Mouse (Mus musculus) C3H10T1/2 (cell line): ENCODE measurements around the gene Kank2. TPM values are rescaled to one million over a fixed set of nuclear protein-coding genes. Genes with fewer than 3 reads are reported as not detected.

Source experiments
- polyA plus RNA-seq, 2 experiments: library from polyadenylated mRNA; unstranded; fragments of >200 nt; fragmentation: generic; extraction: Trizol; gene quantifications; one replicate each; pipeline ENCODE4 v1.2.1; 2012; ENCODE audit warnings: missing spikeins in 2 of 2

Gene Kank2
- 10 to 100 TPM; 13.4 to 57.5 TPM for polyA plus RNA-seq

DNA sequence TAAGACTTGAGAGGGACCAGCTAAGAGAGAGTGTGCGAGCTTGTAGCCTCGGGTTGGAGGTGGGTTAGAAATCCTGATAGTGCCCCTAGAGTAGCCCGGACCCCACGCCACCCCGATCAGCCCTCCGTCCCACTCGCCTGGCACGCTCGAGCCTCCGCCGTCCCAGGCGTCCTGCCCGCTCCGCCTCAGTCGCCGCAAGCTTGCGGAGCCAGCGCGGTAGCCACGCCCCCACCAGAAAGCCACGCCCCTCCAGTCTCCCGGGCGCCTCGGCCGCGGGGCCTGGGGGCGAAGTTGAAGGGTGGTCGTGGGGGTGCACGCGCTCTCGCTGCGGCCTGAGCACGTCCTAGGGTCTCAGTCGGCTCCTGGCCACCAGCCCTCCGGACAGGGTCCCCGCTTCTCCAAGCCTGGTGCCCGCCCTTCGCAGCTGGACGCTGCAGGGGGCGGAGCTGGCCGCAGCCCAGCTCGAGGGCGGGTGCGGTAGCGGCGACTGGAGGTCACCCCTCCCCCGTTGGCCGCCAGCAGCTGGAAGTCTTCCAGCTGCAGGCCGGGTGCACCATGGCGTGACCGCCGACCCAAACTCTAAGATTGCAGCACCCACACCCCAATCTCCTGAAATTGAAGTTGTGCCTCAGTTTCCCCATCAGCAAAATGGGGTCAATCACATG, at the start of gene Kank2:
Kank2 (minus strand) TSS at position 400 of the 665 bp plus-strand sequence.

DNA sequence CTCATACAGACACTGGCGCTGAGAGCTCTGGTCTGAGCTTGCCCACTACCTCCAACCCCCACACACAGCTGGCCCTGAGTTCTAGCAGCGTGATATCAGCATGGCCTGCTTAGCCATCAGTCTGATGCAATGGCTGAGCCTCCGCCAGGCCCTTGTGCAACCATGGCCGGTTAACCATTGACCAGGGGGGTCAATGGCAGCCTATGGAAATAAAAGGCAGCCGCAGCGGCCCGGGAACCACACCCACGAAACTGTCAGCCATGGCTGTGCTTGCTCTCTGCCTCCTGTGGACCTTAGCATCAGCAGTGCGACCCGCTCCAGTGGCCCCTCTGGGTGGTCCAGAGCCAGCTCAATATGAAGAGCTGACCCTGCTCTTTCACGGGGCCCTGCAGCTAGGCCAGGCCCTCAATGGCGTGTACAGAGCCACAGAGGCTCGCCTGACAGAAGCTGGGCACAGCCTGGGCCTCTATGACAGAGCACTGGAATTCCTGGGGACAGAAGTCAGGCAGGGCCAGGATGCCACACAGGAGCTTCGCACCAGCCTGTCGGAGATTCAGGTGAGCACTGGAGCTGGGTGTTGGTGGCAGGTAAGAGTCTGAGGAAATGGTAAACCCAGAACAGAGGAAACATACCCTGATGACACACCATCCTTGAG, 36.8 kb upstream of the Kank2 start, which contains the start of gene Angptl8:
Angptl8 (plus strand) TSS at position 253 of the 655 bp plus-strand sequence.

DNA sequence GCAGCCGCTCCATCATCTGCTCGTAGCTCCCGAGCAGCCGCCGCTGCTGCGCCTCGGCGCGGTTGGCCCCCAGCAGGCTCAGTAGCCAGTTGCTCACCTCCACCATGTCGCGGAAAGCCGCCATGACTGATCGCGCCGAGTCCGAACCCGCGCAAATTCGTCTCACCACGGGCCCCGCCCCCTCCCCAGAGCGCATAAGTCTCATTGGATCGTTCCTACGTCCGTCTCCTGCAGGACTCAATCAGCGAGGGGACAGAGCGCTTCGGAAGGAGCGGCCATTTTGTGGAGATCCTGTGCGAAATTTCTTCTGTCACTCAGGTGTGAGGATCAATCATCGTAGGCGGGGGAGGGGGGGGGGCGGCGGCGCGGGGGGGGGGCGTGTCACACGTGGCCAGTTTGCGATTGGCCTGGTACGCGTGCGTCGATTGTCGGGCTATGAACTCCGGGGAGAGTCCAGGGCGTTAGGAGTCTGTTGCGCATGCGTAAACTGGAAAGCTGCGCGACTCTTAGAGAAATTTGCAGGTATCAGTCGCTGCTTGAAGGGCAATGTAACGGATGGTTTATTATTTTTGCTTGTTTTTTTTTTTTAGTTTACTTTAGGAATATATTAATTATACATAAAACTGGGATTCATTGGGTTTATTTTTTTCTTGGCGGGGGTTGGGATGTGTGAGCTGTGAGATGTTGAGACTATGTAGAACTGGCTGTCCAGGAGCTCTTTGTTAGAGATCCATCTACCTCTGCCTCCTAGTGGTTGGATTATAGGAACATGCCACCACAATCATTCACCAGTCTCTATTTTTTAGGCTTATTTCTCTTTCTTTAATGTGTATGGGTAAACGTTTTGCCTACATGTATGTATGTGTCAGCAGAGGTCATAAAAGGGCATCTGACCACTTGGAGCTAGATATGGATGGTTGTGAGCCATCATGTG, 38.1 kb downstream of the Kank2 start, which contains the start of gene Spc24:
Spc24 (minus strand) TSS at position 149 of the 934 bp plus-strand sequence.

DNA sequence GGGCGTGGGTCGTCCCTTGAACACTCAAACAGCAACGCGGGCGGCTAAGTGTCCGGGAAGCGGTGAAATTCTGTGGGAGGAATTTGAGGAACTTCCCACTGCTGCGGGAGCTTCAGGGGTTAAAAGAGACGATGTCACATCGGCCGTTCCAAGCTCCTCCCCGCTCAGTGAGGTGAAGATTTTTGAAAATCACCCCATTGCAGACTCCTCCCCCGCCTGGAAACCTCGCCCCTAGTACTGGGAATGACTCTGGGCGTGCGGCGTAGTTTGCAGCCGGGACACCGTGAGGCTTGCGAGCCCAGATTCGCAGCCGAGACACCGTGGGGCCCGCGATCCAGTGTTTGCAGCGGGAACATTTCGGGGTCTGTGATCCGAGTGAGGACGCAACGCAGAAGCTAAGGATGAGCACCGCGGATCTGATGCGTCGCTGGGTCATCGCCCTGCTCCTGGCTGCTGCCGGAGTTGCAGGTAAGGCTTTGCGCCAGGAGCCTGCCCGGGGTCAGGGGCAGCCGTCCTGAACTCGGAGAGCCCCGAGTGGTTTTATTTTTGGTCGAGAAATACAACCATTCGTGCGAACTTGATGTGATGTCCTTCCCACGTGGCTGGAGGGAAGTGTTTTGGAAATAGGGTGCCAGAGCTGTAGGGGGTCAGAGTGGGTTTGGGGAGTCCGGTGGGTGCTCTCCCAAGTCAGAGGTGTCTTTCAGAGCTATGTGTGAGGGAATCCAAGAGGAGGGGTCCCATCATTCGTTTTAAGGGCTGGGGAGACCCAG, 75.0 kb downstream of the Kank2 start, which contains the start of gene Ldlr:
Ldlr (plus strand) TSS at position 107 of the 770 bp plus-strand sequence.

Other genes starting within 250 kb of the Kank2 start
- 10 to 100 TPM in 1 of 2 experiments, 1 to 10 TPM in 1; 5.0 to 17.7 TPM for gene Timm29, start 206.0 kb downstream of the Kank2 start, polyA plus RNA-seq
- gene Yipf2, start 205.9 kb downstream of the Kank2 start, polyA plus RNA-seq: 10 to 100 TPM; 21.6 to 22.3 TPM
- 10 to 100 TPM; 38.3 to 66.5 TPM for gene Smarca4, start 182.6 kb downstream of the Kank2 start, polyA plus RNA-seq
- gene Ldlr, start 75.3 kb downstream of the Kank2 start, polyA plus RNA-seq: 10 to 100 TPM; 24.4 to 32.6 TPM
- 10 to 100 TPM; 66.5 to 79.4 TPM for gene Spc24, start 38.4 kb downstream of the Kank2 start, polyA plus RNA-seq
- gene Angptl8, start 36.8 kb upstream of the Kank2 start, polyA plus RNA-seq: not detected
- gene Dock6, start 53.9 kb upstream of the Kank2 start, polyA plus RNA-seq: 10 to 100 TPM in 1 of 2 experiments, 1 to 10 TPM in 1; 2.3 to 10.7 TPM
- 10 to 100 TPM in 1 of 2 experiments, 1 to 10 TPM in 1; 2.4 to 10.6 TPM for gene Rab3d, start 119.4 kb upstream of the Kank2 start, polyA plus RNA-seq
- gene Ccdc159, start 128.7 kb upstream of the Kank2 start, polyA plus RNA-seq: 1 to 10 TPM; 2.1 to 6.2 TPM
- gene Tmem205, start 128.8 kb upstream of the Kank2 start, polyA plus RNA-seq: 100 to 1,000 TPM in 1 of 2 experiments, 10 to 100 TPM in 1; 68.4 to 138 TPM
- 10 to 100 TPM; 10.1 to 21.5 TPM for gene Plppr2, start 138.3 kb upstream of the Kank2 start, polyA plus RNA-seq
- 1 to 10 TPM; 6.5 to 8.7 TPM for gene Swsap1, start 157.0 kb upstream of the Kank2 start, polyA plus RNA-seq
- gene Epor, start 164.8 kb upstream of the Kank2 start, polyA plus RNA-seq: under 1 TPM; 0.04 to 0.52 TPM
- 10 to 100 TPM in 1 of 2 experiments, 1 to 10 TPM in 1; 4.1 to 10.4 TPM for gene Rgl3, start 190.7 kb upstream of the Kank2 start, polyA plus RNA-seq
- gene Ccdc151, start 203.9 kb upstream of the Kank2 start, polyA plus RNA-seq: 1 to 10 TPM in 1 of 2 experiments, under 1 TPM in 1; 0.64 to 1.9 TPM
- gene Prkcsh, start 204.1 kb upstream of the Kank2 start, polyA plus RNA-seq: 100 to 1,000 TPM; 110 to 200 TPM